Mouse (Mus musculus): ENCODE measurements at regions not wholly inside any gene's neighbourhood (a gene's known extent, or its start where the extent isn't known, plus 50 kb on each side); places are given as distances from the start of the nearest gene placed in this dataset.
A peak's percentile ranks its signal among the peaks of the same experiment; 100 is the strongest.

GRCm38 (mm10) chr11:31769804-31770654 is 98.3 kb upstream of the Bod1 start:
- Histone ChIP-seq H3K27ac (no peak overlapping the region), H3K36me3 (ENCODE audit: insufficient read depth, low read length) (no peaks in the 10 kb centered on the region), H3K9me3 (replicated peaks; ENCODE audit: low read length) (no peaks in the 10 kb centered on the region), H3K4me2 (ENCODE audit: low read length) (no peak overlapping the region), H3K4me3 (replicated peaks; ENCODE audit: low read depth, low read length) (no peak overlapping the region), H3K4me1 (replicated peaks; ENCODE audit: insufficient read depth, low read length) (no peaks in the 10 kb centered on the region), H3K27me3 (ENCODE audit: insufficient read depth, low read length) (no peaks in the 10 kb centered on the region), H3K9ac (ENCODE audit: low read depth, low read length) (no peak overlapping the region)
- 75% methylated on average over 4 of the region's 4 CpGs for WGBS
- ATAC-seq (replicated peaks; ENCODE audit: low FRiP score, low read depth) (0 out of 2 replicates have a peak, but pooled peaks have one; percentile 22), DNase-seq (ENCODE audit: low spot score) (no peak)
- TF ChIP-seq CTCF (IDR thresholded peaks at IDR 0.05; ENCODE audit: low read depth): no peak

GRCm38 (mm10) chr11:31770881-31771280 is 99.2 kb upstream of the Bod1 start:
- Histone ChIP-seq H3K4me2 (ENCODE audit: low read length) (no peak overlapping the region), H3K27me3 (ENCODE audit: insufficient read depth, low read length) (no peaks in the 10 kb centered on the region), H3K9ac (ENCODE audit: low read depth, low read length) (no peak overlapping the region), H3K4me3 (replicated peaks; ENCODE audit: low read depth, low read length) (no peak overlapping the region), H3K27ac (no peak overlapping the region), H3K4me1 (replicated peaks; ENCODE audit: insufficient read depth, low read length) (no peaks in the 10 kb centered on the region), H3K9me3 (replicated peaks; ENCODE audit: low read length) (no peaks in the 10 kb centered on the region), H3K36me3 (ENCODE audit: insufficient read depth, low read length) (no peaks in the 10 kb centered on the region)
- 51% methylated on average over 7 of the region's 7 CpGs for WGBS
- no peak for TF ChIP-seq CTCF (IDR thresholded peaks at IDR 0.05; ENCODE audit: low read depth)
- DNase-seq (ENCODE audit: low spot score) (peak; percentile 15), ATAC-seq (replicated peaks; ENCODE audit: low FRiP score, low read depth) (no peak)

- H3K9ac ChIP-seq (ENCODE audit: low read depth, low read length): no peak overlapping the region
- H3K27me3 ChIP-seq (ENCODE audit: insufficient read depth, low read length): no peaks in the 10 kb centered on the region
- WGBS: 81% methylated on average over 6 of the region's 6 CpGs
- no peak overlapping the region for H3K4me3 ChIP-seq (replicated peaks; ENCODE audit: low read depth, low read length)
- no peak overlapping the region for H3K27ac ChIP-seq
- H3K4me2 ChIP-seq (ENCODE audit: low read length): no peak overlapping the region
- H3K4me1 ChIP-seq (replicated peaks; ENCODE audit: insufficient read depth, low read length): no peaks in the 10 kb centered on the region
- no peaks in the 10 kb centered on the region for H3K36me3 ChIP-seq (ENCODE audit: insufficient read depth, low read length)
- DNase-seq (ENCODE audit: low spot score): no peak
- ATAC-seq (replicated peaks; ENCODE audit: low FRiP score, low read depth): no peak
- no peak for TF ChIP-seq CTCF (IDR thresholded peaks at IDR 0.05; ENCODE audit: low read depth)
- H3K9me3 ChIP-seq (replicated peaks; ENCODE audit: low read length): no peaks in the 10 kb centered on the region
Measured at GRCm38 (mm10) chr11:31771491-31772439, 100.1 kb upstream of the Bod1 start.

DNA sequence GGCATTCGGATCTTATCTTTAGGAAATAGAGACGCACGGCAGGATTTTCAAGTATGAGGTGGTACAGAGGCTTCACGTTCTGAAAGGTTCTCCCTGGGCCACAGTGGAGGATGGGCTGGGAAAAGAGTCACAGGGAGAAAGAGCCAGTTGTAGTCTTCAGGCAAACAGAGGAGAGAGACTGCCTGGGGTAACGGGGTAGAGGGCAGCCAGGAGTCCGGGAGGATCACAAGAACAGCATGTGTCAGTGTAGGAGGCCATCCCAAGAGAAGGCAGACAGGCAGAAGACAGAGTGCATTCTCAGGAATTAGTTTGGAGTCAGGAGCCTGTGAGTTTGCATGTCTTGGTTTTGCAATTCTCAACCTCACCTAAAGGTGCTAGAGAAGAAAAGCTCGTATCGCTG is 94.5 kb upstream of the Cpeb4 start:
- Histone ChIP-seq H3K4me2 (ENCODE audit: low read length) (no peak overlapping the region), H3K27ac (no peak overlapping the region), H3K9me3 (replicated peaks; ENCODE audit: low read length) (no peaks in the 10 kb centered on the region), H3K4me3 (replicated peaks; ENCODE audit: low read depth, low read length) (no peak overlapping the region), H3K36me3 (ENCODE audit: insufficient read depth, low read length) (no peaks in the 10 kb centered on the region), H3K9ac (ENCODE audit: low read depth, low read length) (no peak overlapping the region), H3K27me3 (ENCODE audit: insufficient read depth, low read length) (no peaks in the 10 kb centered on the region), H3K4me1 (replicated peaks; ENCODE audit: insufficient read depth, low read length) (no peaks in the 10 kb centered on the region; the same call in 1 of the 2 replicates)
- WGBS: 80% methylated on average over 8 of the region's 8 CpGs
- TF ChIP-seq CTCF (IDR thresholded peaks at IDR 0.05; ENCODE audit: low read depth): no peak
- ATAC-seq (replicated peaks; ENCODE audit: low FRiP score, low read depth) (no peak), DNase-seq (ENCODE audit: low spot score) (no peak)

DNA sequence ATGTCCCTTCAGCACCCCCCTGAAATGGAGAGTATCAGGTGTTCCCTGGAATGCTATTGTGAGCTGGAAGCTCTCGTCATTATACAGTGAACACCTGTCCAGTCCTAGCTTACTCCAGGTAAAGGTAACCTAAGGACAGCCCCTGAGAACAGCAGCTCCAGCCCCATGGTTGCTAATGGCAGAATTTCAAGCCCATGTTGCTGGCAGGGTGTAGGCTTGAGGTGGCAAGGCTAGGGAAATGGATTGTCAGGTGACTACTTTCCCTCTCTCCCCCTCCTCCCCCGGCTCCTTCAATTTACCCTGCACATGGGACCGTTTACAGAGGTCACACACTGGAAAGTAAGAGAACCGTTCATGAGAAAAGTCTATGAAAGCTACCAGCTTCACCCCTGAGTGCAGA is 93.2 kb upstream of the Cpeb4 start:
- DNase-seq (ENCODE audit: low spot score) (no peak), ATAC-seq (replicated peaks; ENCODE audit: low FRiP score, low read depth) (peak; percentile 46; the same call in 1 of the 2 replicates)
- Histone ChIP-seq H3K27me3 (ENCODE audit: insufficient read depth, low read length) (no peaks in the 10 kb centered on the region), H3K4me1 (replicated peaks; ENCODE audit: insufficient read depth, low read length) (no peaks in the 10 kb centered on the region; the same call in 1 of the 2 replicates), H3K9me3 (replicated peaks; ENCODE audit: low read length) (no peaks in the 10 kb centered on the region), H3K4me2 (ENCODE audit: low read length) (no peak overlapping the region), H3K4me3 (replicated peaks; ENCODE audit: low read depth, low read length) (no peak overlapping the region), H3K36me3 (ENCODE audit: insufficient read depth, low read length) (no peaks in the 10 kb centered on the region), H3K27ac (no peak overlapping the region), H3K9ac (ENCODE audit: low read depth, low read length) (no peak overlapping the region)
- TF ChIP-seq CTCF (IDR thresholded peaks at IDR 0.05; ENCODE audit: low read depth): no peak
- WGBS: 45% methylated on average over 4 of the region's 4 CpGs

DNA sequence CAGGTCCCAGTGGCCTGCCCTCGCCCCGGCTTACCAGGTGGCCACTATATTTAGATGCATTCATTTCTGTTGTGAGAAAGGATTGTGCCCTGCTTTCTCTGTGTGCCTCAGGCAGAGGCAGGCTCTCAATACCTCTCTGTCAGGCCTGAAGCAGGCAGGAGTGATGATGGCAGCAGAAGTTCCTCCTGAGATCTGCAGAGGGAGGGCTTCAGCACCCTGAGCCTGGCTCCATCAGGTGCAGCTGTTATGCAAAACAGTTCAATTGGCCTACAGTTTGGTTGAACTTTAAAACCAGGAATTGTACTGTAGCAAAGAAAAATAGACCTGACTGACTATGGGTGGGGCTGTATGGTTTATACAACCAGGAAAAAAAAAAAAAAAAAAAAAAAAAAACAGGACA is 92.7 kb upstream of the Cpeb4 start:
- Histone ChIP-seq H3K4me1 (replicated peaks; ENCODE audit: insufficient read depth, low read length) (no peaks in the 10 kb centered on the region; the same call in 1 of the 2 replicates), H3K4me2 (ENCODE audit: low read length) (no peak overlapping the region), H3K9me3 (replicated peaks; ENCODE audit: low read length) (no peaks in the 10 kb centered on the region), H3K4me3 (replicated peaks; ENCODE audit: low read depth, low read length) (no peak overlapping the region), H3K9ac (ENCODE audit: low read depth, low read length) (no peak overlapping the region), H3K27me3 (ENCODE audit: insufficient read depth, low read length) (no peaks in the 10 kb centered on the region), H3K27ac (no peak overlapping the region), H3K36me3 (ENCODE audit: insufficient read depth, low read length) (no peaks in the 10 kb centered on the region)
- no peak for DNase-seq (ENCODE audit: low spot score)
- peak; percentile 7; the same call in 1 of the 2 replicates for TF ChIP-seq CTCF (IDR thresholded peaks at IDR 0.05; ENCODE audit: low read depth)
- 86% methylated on average over 2 of the region's 2 CpGs for WGBS
- ATAC-seq (replicated peaks; ENCODE audit: low FRiP score, low read depth): peak; percentile 57; the same call in 1 of the 2 replicates

Data from kidney, postnatal 0 days (tissue).